Mouse (Mus musculus) spleen, adult 2 months (tissue): ENCODE data around the gene Abhd5. TPM values are rescaled to one million over a fixed set of nuclear protein-coding genes. Genes with fewer than 3 reads are reported as not detected.

Source experiments
- DNase-seq, 2 experiments: peaks; one replicate each; pipeline versions ENCODE4 v3.0.0 to v3.0.0-alpha.2; 2012 to 2021; ENCODE audit warnings: low spot score in 2 of 2, low read depth in 1 of 2
- H3K27ac ChIP-seq: fragments of 200-500 bp; 2 replicates; pipeline ENCODE4 v1.5.1; 2012; ENCODE audit warnings: low read length, inconsistent platforms; ENCODE audit not compliant: insufficient read depth
- H3K27me3 ChIP-seq: fragments of 200-500 bp; 2 replicates; pipeline ENCODE4 v1.6.1; 2012; ENCODE audit warnings: mild to moderate bottlenecking, moderate library complexity, low read length, inconsistent platforms; ENCODE audit not compliant: control insufficient read depth, insufficient read depth
- H3K36me3 ChIP-seq: fragments of 200-500 bp; 2 replicates; pipeline ENCODE4 v1.6.1; 2012; ENCODE audit warnings: mild to moderate bottlenecking, low read length, inconsistent platforms; ENCODE audit not compliant: control insufficient read depth, insufficient read depth
- H3K4me1 ChIP-seq: fragments of 200-500 bp; 2 replicates; pipeline ENCODE4 v1.6.1; 2011; ENCODE audit warnings: inconsistent platforms; ENCODE audit not compliant: control insufficient read depth, insufficient read depth, insufficient read length
- H3K4me3 ChIP-seq: fragments of 200-500 bp; 2 replicates; pipeline ENCODE4 v1.5.1; 2011; ENCODE audit warnings: mild to moderate bottlenecking, inconsistent platforms; ENCODE audit not compliant: insufficient read depth, insufficient read length; ENCODE audit errors: extremely low read depth
- CTCF ChIP-seq: fragments of 200-500 bp; IDR thresholded peaks from 2 replicates; pipeline ENCODE4 v1.5.1; 2011; ENCODE audit warnings: mild to moderate bottlenecking, inconsistent platforms; ENCODE audit not compliant: insufficient read depth, insufficient read length, insufficient replicate concordance; ENCODE audit errors: extremely low read depth
- POLR2A ChIP-seq: fragments of 200-500 bp; IDR thresholded peaks from 2 replicates; pipeline ENCODE4 v1.6.1; 2011; ENCODE audit warnings: low read depth, low read length, inconsistent platforms
- WGBS: fragments of 180-500 bp; shearing (Covaris S2); methylation state at CpG from one replicate; pipeline ENCODE4 v1.1.7; 2018; 5-methylcytosine and 5-hydroxymethylcytosine counted together
- polyA plus RNA-seq: library from polyadenylated mRNA; depleted of rRNA; stranded (reverse); fragments of >200 nt; gene quantifications from 2 replicates; pipeline ENCODE4 v1.2.3, GENCODE M21; 2012

Gene Abhd5
- polyA plus RNA-seq, 1 experiment = 5.6 TPM

DNA sequence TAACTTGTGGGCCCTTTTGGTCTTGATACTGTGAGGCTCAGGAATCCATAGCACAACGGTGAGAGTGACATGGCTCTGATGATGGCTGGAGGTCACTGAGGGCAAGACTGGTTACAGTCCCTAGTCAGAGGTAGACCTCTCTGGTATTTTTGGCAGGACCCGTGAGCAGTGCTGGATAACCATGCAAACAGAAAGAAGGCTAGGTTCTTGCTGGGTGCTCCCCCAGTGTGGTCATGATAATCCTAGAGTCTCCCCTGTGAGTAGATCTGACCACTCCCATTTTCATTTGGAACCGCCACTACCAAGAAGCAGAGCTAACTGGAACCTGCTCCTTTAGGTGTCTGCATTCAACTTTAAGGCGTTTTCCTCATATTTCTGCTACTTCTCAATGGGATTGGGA, 1.5 kb downstream of the Abhd5 start:
- H3K27me3 ChIP-seq = peaks cover 3% of the 10 kb centered on the region; the same call in 1 of the 2 replicates
- DNase-seq = no peak

DNA sequence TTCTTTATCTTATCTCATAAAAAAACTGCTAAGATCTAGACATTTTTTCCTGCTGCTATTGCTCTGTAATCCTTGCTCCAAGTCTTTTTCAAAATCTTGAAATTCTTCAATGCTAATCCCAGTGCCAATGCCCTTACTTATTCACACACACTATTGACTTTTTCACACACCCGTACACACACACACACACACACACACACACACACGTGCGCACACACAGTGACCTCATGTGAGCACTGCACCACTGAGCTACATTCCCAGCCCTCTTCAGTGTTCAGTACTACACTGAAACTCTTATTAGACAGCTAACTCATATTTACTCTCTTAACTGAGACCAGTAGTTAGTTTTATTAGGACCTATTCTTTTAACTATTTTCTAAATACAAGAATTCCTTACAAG, 2.8 kb downstream of the Abhd5 start:
- Histone ChIP-seq H3K4me1 (no peaks in the 10 kb centered on the region; the same call in 1 of the 2 replicates), H3K27ac (no peak overlapping the region), H3K36me3 (no peaks in the 10 kb centered on the region), H3K27me3 (peaks cover 3% of the 10 kb centered on the region; the same call in 1 of the 2 replicates), H3K4me3 (no peak overlapping the region)
- 86% methylated on average over 3 of the region's 3 CpGs for WGBS
- no peak for TF ChIP-seq CTCF
- no peak for TF ChIP-seq POLR2A
- DNase-seq = no peak

More for the DNA sequence above, 1.5 kb downstream of the Abhd5 start:
- Histone ChIP-seq H3K36me3 (no peaks in the 10 kb centered on the region), H3K4me1 (no peaks in the 10 kb centered on the region; the same call in 1 of the 2 replicates), H3K27ac (no peak overlapping the region), H3K4me3 (no peak overlapping the region)
- TF ChIP-seq CTCF (no peak), POLR2A (no peak)
- whole genome bisulfite sequencing = 93% methylated on average over 4 of the region's 4 CpGs

GRCm38 (mm10) chr9:122357073-122357472, 5.7 kb downstream of the Abhd5 start:
- H3K27ac ChIP-seq = no peak overlapping the region
- TF ChIP-seq CTCF (no peak), POLR2A (no peak)
- WGBS = 91% methylated on average over 1 of the region's 1 CpGs
- H3K4me1 ChIP-seq = no peaks in the 10 kb centered on the region
- no peaks in the 10 kb centered on the region for H3K27me3 ChIP-seq
- DNase-seq = no peak
- no peak overlapping the region for H3K4me3 ChIP-seq
- H3K36me3 ChIP-seq = no peaks in the 10 kb centered on the region

DNA sequence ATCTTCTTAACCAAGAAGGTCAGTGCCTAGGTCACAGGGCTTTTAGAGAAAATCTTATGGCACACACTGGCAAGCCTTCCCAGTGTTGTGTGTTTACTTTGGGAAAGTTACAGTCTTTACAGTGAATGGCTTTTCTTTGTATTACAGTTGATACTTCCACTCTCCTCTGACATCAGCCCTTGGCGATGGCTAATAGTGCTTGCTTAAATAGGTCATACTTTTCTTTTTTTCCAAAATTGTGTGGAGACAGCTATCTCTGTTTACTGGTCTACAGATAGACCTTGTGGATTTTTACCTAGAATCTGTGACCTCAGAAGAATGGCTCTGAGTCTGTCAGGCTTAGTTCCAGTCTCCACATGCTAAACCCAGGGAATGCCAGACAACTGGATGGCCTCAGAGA, 6.2 kb downstream of the Abhd5 start:
- WGBS = 88% methylated on average over 1 of the region's 1 CpGs
- Histone ChIP-seq H3K27me3 (no peaks in the 10 kb centered on the region), H3K36me3 (no peaks in the 10 kb centered on the region), H3K4me1 (no peaks in the 10 kb centered on the region), H3K4me3 (no peak overlapping the region), H3K27ac (no peak overlapping the region)
- no peak for DNase-seq
- TF ChIP-seq POLR2A (no peak), CTCF (no peak)

DNA sequence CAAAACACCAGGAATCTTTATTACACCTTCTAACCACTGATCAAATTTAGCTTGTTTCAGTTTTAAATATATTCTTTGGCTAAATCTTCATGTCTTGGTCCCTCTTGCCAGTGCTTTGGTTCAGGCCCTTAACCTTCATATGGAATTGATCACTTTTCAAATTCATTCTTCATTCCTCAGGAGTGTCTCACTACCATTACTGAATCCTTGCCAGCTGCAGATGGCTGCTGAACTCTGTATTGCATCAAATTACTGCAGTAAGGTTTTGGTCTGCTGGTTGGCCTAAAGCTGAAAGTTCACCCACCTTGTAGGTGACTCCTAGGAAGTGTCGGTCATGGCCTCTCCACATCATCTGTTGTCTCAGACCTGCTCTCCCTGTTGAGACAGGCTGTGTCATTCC, 12.8 kb downstream of the Abhd5 start:
- H3K27ac ChIP-seq = no peak overlapping the region
- DNase-seq = no peak
- WGBS = 98% methylated on average over 1 of the region's 1 CpGs
- no peaks in the 10 kb centered on the region for H3K4me1 ChIP-seq
- TF ChIP-seq POLR2A = no peak
- no peak for TF ChIP-seq CTCF
- H3K27me3 ChIP-seq = no peaks in the 10 kb centered on the region
- no peak overlapping the region for H3K4me3 ChIP-seq
- H3K36me3 ChIP-seq = no peaks in the 10 kb centered on the region

DNA sequence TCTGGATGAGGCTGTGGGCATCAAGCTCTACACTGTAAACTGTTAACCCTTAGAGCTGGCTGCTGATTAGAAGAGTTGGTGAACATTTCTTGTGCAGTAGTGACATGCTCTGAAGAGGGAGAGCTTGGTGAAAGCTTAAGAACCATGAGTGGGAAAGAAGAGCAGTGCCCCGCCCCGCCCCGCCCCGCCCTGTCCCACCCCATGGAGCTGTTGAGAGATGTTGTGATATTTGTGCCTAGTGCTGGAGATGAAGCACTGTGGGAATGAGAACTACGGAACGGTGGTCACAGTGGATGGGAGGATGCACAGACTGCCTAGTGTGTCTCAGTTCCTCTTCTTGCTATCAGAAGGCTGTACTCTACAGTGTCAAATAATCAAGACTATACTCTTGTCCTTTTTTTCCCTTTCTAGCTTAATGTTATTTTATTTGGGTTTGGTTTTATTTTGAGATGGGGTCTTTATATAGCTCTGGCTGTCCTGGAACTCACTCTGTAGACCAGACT, 18.9 kb downstream of the Abhd5 start:
- Histone ChIP-seq H3K27me3 (no peaks in the 10 kb centered on the region), H3K27ac (no peak overlapping the region), H3K4me1 (no peaks in the 10 kb centered on the region), H3K36me3 (no peaks in the 10 kb centered on the region), H3K4me3 (no peak overlapping the region)
- 83% methylated on average over 6 of the region's 6 CpGs for WGBS
- no peak for DNase-seq
- TF ChIP-seq CTCF (no peak), POLR2A (no peak)

DNA sequence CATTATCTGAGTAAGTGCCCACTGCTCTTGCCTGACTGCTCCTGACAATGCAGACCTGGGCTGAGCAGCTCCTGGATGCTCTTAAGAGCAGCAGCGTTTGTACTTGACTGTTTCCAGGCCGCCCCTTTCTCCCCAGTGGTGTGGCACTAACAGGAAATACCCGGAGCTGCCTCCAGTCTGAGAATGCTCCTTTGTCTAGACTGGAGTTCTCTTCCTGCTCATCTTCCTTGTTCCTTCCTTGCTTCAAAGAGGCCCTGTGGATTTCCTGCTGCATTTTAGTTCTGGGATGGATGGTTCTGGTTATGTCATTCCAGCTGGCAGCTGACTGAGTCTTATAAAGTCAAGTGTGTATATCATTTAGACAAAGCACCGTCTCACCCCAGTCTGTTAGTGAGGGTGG, 21.1 kb downstream of the Abhd5 start:
- TF ChIP-seq POLR2A (no peak), CTCF (no peak)
- 76% methylated on average over 4 of the region's 4 CpGs for WGBS
- H3K4me3 ChIP-seq = no peak overlapping the region

More for the DNA sequence above, 21.1 kb downstream of the Abhd5 start:
- no peaks in the 10 kb centered on the region for H3K4me1 ChIP-seq
- H3K36me3 ChIP-seq = no peaks in the 10 kb centered on the region; the same call in 1 of the 2 replicates
- no peak for DNase-seq
- no peak overlapping the region for H3K27ac ChIP-seq
- H3K27me3 ChIP-seq = no peaks in the 10 kb centered on the region
